Mouse (Mus musculus): Measurements from ENCODE around the gene Paox. TPM values are rescaled to one million over a fixed set of nuclear protein-coding genes. Genes with fewer than 3 reads are reported as not detected.

Gene Paox
- polyA plus RNA-seq (2015; fragmentation: Nextera tagmentation; extraction: Ambion mirVana) = 21.0 and 22.9 TPM in 2 replicates

DNA sequence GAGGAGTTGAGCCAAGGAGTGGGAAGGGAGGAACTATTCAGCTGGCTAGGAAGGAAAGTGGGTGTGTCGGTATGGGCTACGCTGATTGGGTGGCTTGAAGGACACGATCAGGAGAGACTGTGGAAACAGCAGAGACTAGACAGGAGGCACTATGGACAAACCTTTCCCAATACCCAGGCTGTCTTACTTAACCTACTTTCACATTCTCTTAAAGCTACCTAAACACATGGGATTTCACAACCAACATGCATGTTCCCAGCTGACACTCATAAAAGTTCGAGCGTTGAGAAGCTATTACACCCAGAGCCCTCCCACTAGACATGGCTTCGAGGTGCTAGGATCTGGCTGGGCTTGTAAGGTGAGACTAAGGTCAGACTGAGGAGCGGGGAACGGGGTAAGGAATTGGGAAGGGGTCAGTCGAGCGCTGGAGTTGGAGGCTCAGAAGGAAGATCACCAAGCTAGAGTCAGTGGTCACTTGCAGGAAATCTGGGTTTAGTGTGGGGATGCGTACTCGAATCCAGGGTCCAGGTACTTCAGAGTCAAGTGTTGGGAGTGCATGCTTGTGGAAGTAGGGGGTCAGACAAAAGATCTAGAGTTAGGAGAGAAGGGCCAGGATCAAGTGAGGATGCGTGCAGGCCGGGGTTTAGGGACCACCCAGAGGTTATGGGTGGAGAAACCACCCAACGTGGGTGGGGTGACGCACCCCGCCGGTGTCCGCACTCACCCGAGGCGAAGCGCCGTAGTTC, at the start of gene Paox:
Paox (plus strand) TSS at position 217 of the 746 bp plus-strand sequence.
- Histone ChIP-seq H3K9me3 (replicated peaks; ENCODE audit: low read length) (no peaks in the 10 kb centered on the region), H3K36me3 (ENCODE audit: insufficient read depth, low read length) (peaks cover 18% of the 10 kb centered on the region), H3K4me1 (replicated peaks; ENCODE audit: insufficient read depth, low read length) (no peaks in the 10 kb centered on the region; the same call in 1 of the 2 replicates), H3K27ac (peak within 1 kb of the TSS; percentile 93), H3K9ac (ENCODE audit: low read depth, low read length) (peak within 1 kb of the TSS; percentile 80), H3K27me3 (ENCODE audit: insufficient read depth, low read length) (no peaks in the 10 kb centered on the region), H3K4me3 (replicated peaks; ENCODE audit: low read depth, low read length) (peak within 1 kb of the TSS; percentile 70), H3K4me2 (ENCODE audit: low read length) (peak within 1 kb of the TSS; percentile 70)
- under 1% methylated on average over 23 of the region's 23 CpGs for WGBS
- DNase-seq (ENCODE audit: low spot score) (peak; percentile 86), ATAC-seq (replicated peaks; ENCODE audit: low FRiP score, low read depth) (peak; percentile 83)
- TF ChIP-seq CTCF (IDR thresholded peaks at IDR 0.05; ENCODE audit: low read depth) = no peak

DNA sequence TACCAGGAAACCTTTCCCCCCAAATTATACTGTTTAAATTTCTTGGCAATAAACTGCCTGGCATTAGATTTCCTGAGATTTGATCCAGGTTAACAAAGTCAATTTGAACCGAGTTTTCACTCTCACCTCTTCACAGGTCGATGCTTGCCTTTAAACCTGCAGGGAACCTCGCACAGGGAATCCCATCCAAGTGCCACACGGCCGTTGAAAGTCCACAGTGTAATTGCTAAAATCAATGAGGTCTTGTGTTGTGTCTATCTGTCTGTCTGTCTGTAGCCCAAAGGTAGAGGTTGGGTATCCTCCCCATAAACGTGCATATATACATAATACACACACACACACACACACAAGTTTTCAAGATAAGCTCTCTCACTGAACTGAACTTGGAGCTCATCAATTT, 48.2 kb upstream of the Paox start:
- 50% methylated on average over 6 of the region's 6 CpGs for WGBS
- no peak for TF ChIP-seq CTCF (IDR thresholded peaks at IDR 0.05; ENCODE audit: low read depth)
- Histone ChIP-seq H3K9ac (ENCODE audit: low read depth, low read length) (no peak overlapping the region), H3K4me2 (ENCODE audit: low read length) (no peak overlapping the region), H3K36me3 (ENCODE audit: insufficient read depth, low read length) (no peaks in the 10 kb centered on the region), H3K27me3 (ENCODE audit: insufficient read depth, low read length) (peaks cover 5% of the 10 kb centered on the region; the same call in 1 of the 2 replicates), H3K4me3 (replicated peaks; ENCODE audit: low read depth, low read length) (no peak overlapping the region), H3K27ac (no peak overlapping the region), H3K9me3 (replicated peaks; ENCODE audit: low read length) (no peaks in the 10 kb centered on the region), H3K4me1 (replicated peaks; ENCODE audit: insufficient read depth, low read length) (no peaks in the 10 kb centered on the region)
- no peak for ATAC-seq (replicated peaks; ENCODE audit: low FRiP score, low read depth)
- DNase-seq (ENCODE audit: low spot score) = no peak

DNA sequence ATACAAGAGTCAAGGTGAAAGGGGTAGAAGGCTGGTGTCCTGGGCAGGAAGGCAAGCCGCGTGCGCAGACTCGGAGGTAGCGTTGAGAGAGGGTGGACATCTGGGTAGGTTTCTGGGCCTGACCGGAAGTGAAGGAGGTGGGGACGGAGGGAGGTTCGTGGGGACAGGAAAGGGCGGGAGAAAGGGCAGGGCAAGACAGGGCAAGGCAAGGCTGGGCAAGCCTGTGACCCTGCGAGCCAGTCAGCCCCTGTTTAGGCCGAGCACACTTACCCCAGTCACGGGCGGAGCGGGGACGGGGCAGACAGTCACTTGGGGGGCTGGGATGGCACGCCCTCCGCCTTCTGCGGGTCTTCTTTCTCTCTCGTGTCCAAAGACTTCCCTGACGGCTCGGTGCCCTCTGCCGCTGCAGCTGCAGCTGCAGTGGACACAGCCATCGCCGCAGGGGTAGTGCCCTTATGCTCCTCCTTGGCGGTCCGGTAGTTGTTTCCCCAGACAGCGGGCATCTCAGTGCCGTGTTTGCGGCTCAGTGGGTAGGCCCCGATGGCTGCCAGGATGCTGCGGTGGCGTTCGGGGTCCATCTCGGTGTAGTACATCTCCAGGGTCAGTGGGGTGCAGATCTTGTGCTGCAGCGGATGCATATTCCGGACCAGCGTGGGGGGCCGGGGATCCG, 45.4 kb upstream of the Paox start:
- H3K9me3 ChIP-seq (replicated peaks; ENCODE audit: low read length) = no peaks in the 10 kb centered on the region
- no peaks in the 10 kb centered on the region for H3K27me3 ChIP-seq (ENCODE audit: insufficient read depth, low read length)
- H3K4me3 ChIP-seq (replicated peaks; ENCODE audit: low read depth, low read length) = peak overlapping the region; percentile 22; the same call in 1 of the 2 replicates
- H3K27ac ChIP-seq = no peak overlapping the region
- peak; percentile 59; the same call in 1 of the 2 replicates for ATAC-seq (replicated peaks; ENCODE audit: low FRiP score, low read depth)
- 42% methylated on average over 38 of the region's 39 CpGs for WGBS
- TF ChIP-seq CTCF (IDR thresholded peaks at IDR 0.05; ENCODE audit: low read depth) = no peak
- DNase-seq (ENCODE audit: low spot score) = no peak
- no peaks in the 10 kb centered on the region for H3K4me1 ChIP-seq (replicated peaks; ENCODE audit: insufficient read depth, low read length)
- H3K9ac ChIP-seq (ENCODE audit: low read depth, low read length) = peak overlapping the region; percentile 46
- peak overlapping the region; percentile 56 for H3K4me2 ChIP-seq (ENCODE audit: low read length)
- no peaks in the 10 kb centered on the region for H3K36me3 ChIP-seq (ENCODE audit: insufficient read depth, low read length)

GRCm38 (mm10) chr7:140077698-140078097, 37.9 kb upstream of the Paox start:
- 71% methylated on average over 6 of the region's 6 CpGs for WGBS
- ATAC-seq (replicated peaks; ENCODE audit: low FRiP score, low read depth) (no peak), DNase-seq (ENCODE audit: low spot score) (no peak)
- no peaks in the 10 kb centered on the region for H3K9me3 ChIP-seq (replicated peaks; ENCODE audit: low read length)
- H3K4me2 ChIP-seq (ENCODE audit: low read length) = no peak overlapping the region
- H3K36me3 ChIP-seq (ENCODE audit: insufficient read depth, low read length) = no peaks in the 10 kb centered on the region
- H3K9ac ChIP-seq (ENCODE audit: low read depth, low read length) = no peak overlapping the region
- H3K4me3 ChIP-seq (replicated peaks; ENCODE audit: low read depth, low read length) = no peak overlapping the region
- no peak for TF ChIP-seq CTCF (IDR thresholded peaks at IDR 0.05; ENCODE audit: low read depth)
- peaks cover 32% of the 10 kb centered on the region for H3K27me3 ChIP-seq (ENCODE audit: insufficient read depth, low read length)
- no peaks in the 10 kb centered on the region for H3K4me1 ChIP-seq (replicated peaks; ENCODE audit: insufficient read depth, low read length)
- H3K27ac ChIP-seq = no peak overlapping the region

DNA sequence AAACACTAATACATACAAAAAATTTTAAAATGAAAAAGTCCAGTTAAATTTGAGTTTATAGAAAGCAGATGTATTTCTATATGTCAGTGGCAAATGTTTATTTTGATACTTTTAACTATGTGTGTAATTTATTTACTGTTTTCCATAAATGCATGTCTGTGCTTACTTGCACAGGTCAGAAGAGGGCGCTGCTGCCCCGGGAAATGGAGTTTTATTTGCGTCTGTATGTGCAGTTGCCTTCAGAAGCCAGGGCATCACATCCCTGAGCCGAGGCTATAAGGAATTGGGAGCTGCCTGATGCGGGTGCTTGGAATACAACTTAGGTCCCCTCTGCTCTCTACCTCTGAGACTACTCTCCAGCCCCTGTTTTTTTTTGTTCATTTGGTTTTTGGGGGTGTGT, 36.9 kb upstream of the Paox start:
- Histone ChIP-seq H3K4me2 (ENCODE audit: low read length) (no peak overlapping the region), H3K9ac (ENCODE audit: low read depth, low read length) (no peak overlapping the region), H3K36me3 (ENCODE audit: insufficient read depth, low read length) (no peaks in the 10 kb centered on the region), H3K4me3 (replicated peaks; ENCODE audit: low read depth, low read length) (no peak overlapping the region), H3K27me3 (ENCODE audit: insufficient read depth, low read length) (peaks cover 32% of the 10 kb centered on the region), H3K27ac (no peak overlapping the region), H3K4me1 (replicated peaks; ENCODE audit: insufficient read depth, low read length) (no peaks in the 10 kb centered on the region), H3K9me3 (replicated peaks; ENCODE audit: low read length) (no peaks in the 10 kb centered on the region)
- TF ChIP-seq CTCF (IDR thresholded peaks at IDR 0.05; ENCODE audit: low read depth) = peak; percentile 86
- DNase-seq (ENCODE audit: low spot score) = peak; percentile 78
- no peak for ATAC-seq (replicated peaks; ENCODE audit: low FRiP score, low read depth)
- WGBS = 5% methylated on average over 5 of the region's 5 CpGs

DNA sequence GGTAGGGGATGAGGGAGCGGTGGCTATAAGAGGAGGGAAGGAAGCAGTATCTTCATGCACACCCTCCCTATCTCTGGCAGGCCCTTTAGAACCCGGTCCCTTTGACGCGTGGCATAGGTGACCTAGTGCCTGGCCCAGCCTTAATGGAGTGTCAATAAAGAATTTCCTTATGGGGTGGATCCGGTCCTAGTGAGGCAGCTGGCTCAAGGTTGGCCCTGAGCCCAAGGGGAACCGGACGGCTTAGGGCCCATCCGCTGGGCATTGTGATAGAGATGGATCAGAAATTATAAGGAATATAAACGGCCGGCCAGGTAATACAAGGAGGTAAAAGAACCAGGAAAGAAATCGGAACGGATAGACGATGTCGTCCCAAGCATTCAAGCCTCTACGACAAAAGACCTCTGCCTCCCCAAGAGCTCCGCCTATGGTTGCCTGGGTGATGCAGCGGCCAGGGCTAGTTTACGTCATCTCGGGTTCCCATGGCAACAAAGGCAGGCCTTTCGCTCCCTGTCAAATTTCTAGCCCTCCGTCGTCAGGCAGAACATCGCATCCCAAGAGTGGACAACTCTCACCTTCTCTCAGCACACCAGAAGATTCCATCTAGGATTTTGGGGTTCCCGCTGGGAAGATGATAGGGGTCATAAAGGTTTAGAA, 35.0 kb upstream of the Paox start:
- Histone ChIP-seq H3K4me2 (ENCODE audit: low read length) (peak overlapping the region; percentile 37), H3K9me3 (replicated peaks; ENCODE audit: low read length) (no peaks in the 10 kb centered on the region), H3K27ac (no peak overlapping the region), H3K36me3 (ENCODE audit: insufficient read depth, low read length) (no peaks in the 10 kb centered on the region), H3K9ac (ENCODE audit: low read depth, low read length) (no peak overlapping the region), H3K27me3 (ENCODE audit: insufficient read depth, low read length) (peaks cover 32% of the 10 kb centered on the region), H3K4me3 (replicated peaks; ENCODE audit: low read depth, low read length) (0 out of 2 replicates have a peak overlapping the region, but pooled peaks have one; percentile 7), H3K4me1 (replicated peaks; ENCODE audit: insufficient read depth, low read length) (no peaks in the 10 kb centered on the region)
- DNase-seq (ENCODE audit: low spot score) = peak; percentile 84
- no peak for TF ChIP-seq CTCF (IDR thresholded peaks at IDR 0.05; ENCODE audit: low read depth)
- 3% methylated on average over 24 of the region's 24 CpGs for WGBS
- ATAC-seq (replicated peaks; ENCODE audit: low FRiP score, low read depth) = no peak; the same call in 1 of the 2 replicates

Measured in kidney, postnatal 0 days (tissue).